Mouse (Mus musculus) liver, postnatal 0 days (tissue): Measurements from ENCODE around the gene Cd69. TPM values are rescaled to one million over a fixed set of nuclear protein-coding genes. Genes with fewer than 3 reads are reported as not detected.
A peak's percentile ranks its signal among the peaks of the same experiment; 100 is the strongest.

Source experiments
- ATAC-seq: fragments of 200-750 bp; cut with Nextera tagmentation; 2 replicates; pipeline ENCODE4 v1.8.0; 2017; ENCODE audit warnings: mild to moderate bottlenecking, moderate library complexity
- DNase-seq: peaks from one replicate; pipeline ENCODE4 v3.0.0-alpha.2; 2016
- H3K27ac ChIP-seq: fragments of 300-500 bp; sonication (generic); 2 replicates; pipeline ENCODE4 v1.5.1; 2014; ENCODE audit warnings: antibody characterized with exemption, moderate library complexity, mild to moderate bottlenecking, low read depth
- H3K27me3 ChIP-seq: fragments of 300-500 bp; sonication (generic); 2 replicates; pipeline ENCODE4 v1.6.1; 2014; ENCODE audit warnings: low read length, control low read depth, mixed read lengths; ENCODE audit not compliant: insufficient read depth
- H3K36me3 ChIP-seq: fragments of 300-500 bp; sonication (generic); replicated peaks from 2 replicates; pipeline ENCODE4 v1.6.1; 2014; ENCODE audit warnings: mild to moderate bottlenecking, control low read depth, low read length, moderate library complexity, mixed read lengths; ENCODE audit not compliant: insufficient read depth
- H3K4me1 ChIP-seq: fragments of 300-500 bp; sonication (generic); 2 replicates; pipeline ENCODE4 v1.6.1; 2014; ENCODE audit warnings: antibody characterized with exemption, mild to moderate bottlenecking, control low read depth; ENCODE audit not compliant: insufficient read depth
- H3K4me2 ChIP-seq: fragments of 300-500 bp; sonication (generic); 2 replicates; pipeline ENCODE4 v1.6.1; 2014; ENCODE audit warnings: low read depth, mild to moderate bottlenecking, low read length, moderate library complexity, mixed read lengths
- H3K4me3 ChIP-seq: fragments of 300-500 bp; sonication (generic); 2 replicates; pipeline ENCODE4 v1.5.1; 2014; ENCODE audit warnings: low read depth, low read length
- H3K9ac ChIP-seq: fragments of 300-500 bp; sonication (generic); replicated peaks from 2 replicates; pipeline ENCODE4 v1.6.1; 2014; ENCODE audit warnings: mild to moderate bottlenecking, moderate library complexity
- H3K9me3 ChIP-seq: fragments of 300-500 bp; sonication (generic); 2 replicates; pipeline ENCODE4 v1.6.1; 2016; ENCODE audit warnings: mild to moderate bottlenecking, control low read depth, low read length, mixed read lengths
- CTCF ChIP-seq: sonication (generic); IDR thresholded peaks from 2 replicates; pipeline ENCODE4 v1.5.1; 2016; ENCODE audit warnings: antibody characterized with exemption, low read depth
- EP300 ChIP-seq: IDR thresholded peaks from 2 replicates; pipeline ENCODE4 v1.6.1; 2016; ENCODE audit warnings: antibody characterized with exemption, low read depth, mild to moderate bottlenecking
- WGBS: fragments of 180-500 bp; shearing (Covaris S2); extraction: QIAGEN DNeasy Blood & Tissue Kit; methylation state at CpG from one replicate; pipeline ENCODE4 v1.1.7; 2014; ENCODE audit not compliant: insufficient replicate concordance; 5-methylcytosine and 5-hydroxymethylcytosine counted together
- polyA plus RNA-seq: library from polyadenylated mRNA; unstranded; fragments of >200 nt; fragmentation: Nextera tagmentation; extraction: Ambion mirVana; gene quantifications from 2 replicates; pipeline ENCODE4 v1.2.1, GENCODE M21; 2015

The Cd69 gene
- polyA plus RNA-seq, 1 experiment from 2014 or later = 1.5 TPM

DNA sequence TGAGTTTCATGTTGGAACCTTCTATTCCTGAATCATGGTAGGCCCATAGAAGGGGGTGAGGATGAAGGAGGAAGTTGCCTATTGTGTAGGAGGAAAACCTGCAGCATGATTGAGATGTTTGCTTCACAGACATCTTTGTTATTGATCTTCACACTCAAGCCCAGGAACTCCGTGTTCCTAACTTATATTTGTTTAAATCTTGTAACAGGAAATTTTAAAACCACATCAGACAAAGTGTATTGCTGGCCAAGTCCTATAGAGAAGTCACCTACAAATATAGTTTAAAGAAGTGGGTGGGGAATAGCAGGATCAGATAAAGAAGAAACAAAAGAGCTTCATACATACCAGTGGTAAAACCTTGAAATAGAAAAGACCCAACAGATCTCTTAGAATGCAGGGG, 28.9 kb upstream of the Cd69 start:
- H3K4me3 ChIP-seq = no peak overlapping the region
- H3K4me2 ChIP-seq = no peak overlapping the region
- no peak overlapping the region for H3K9ac ChIP-seq
- H3K27me3 ChIP-seq = no peaks in the 10 kb centered on the region
- ATAC-seq (no peak), DNase-seq (no peak)
- no peaks in the 10 kb centered on the region for H3K4me1 ChIP-seq
- no peaks in the 10 kb centered on the region for H3K36me3 ChIP-seq
- H3K27ac ChIP-seq = no peak overlapping the region
- 26% methylated on average over 1 of the region's 1 CpGs for WGBS
- TF ChIP-seq CTCF (no peak), EP300 (no peak)
- no peaks in the 10 kb centered on the region for H3K9me3 ChIP-seq

DNA sequence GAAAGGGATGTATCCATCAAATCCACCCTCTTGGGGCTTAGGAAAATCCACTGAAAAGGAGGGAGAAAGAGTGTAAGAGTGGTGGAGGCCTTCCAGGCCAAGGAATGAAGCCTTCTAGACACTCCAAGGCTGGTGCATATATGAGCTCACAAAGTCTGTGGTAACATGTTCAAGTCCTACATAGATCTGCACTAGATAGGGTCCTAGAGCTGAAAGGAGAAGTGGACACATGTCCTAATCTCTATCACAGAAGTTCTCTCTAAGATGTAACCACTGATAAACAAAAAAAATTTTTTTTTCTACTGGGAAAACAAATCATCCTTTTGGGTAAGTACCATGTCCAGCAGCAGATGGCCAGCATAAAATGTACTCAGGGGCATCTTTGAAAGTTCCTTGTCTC, 13.5 kb upstream of the Cd69 start:
- Histone ChIP-seq H3K27ac (no peak overlapping the region), H3K4me3 (no peak overlapping the region), H3K4me2 (no peak overlapping the region), H3K36me3 (no peaks in the 10 kb centered on the region), H3K9me3 (no peaks in the 10 kb centered on the region), H3K9ac (no peak overlapping the region), H3K4me1 (no peaks in the 10 kb centered on the region), H3K27me3 (no peaks in the 10 kb centered on the region)
- no peak for DNase-seq
- no peak for ATAC-seq
- TF ChIP-seq CTCF (no peak), EP300 (no peak)

DNA sequence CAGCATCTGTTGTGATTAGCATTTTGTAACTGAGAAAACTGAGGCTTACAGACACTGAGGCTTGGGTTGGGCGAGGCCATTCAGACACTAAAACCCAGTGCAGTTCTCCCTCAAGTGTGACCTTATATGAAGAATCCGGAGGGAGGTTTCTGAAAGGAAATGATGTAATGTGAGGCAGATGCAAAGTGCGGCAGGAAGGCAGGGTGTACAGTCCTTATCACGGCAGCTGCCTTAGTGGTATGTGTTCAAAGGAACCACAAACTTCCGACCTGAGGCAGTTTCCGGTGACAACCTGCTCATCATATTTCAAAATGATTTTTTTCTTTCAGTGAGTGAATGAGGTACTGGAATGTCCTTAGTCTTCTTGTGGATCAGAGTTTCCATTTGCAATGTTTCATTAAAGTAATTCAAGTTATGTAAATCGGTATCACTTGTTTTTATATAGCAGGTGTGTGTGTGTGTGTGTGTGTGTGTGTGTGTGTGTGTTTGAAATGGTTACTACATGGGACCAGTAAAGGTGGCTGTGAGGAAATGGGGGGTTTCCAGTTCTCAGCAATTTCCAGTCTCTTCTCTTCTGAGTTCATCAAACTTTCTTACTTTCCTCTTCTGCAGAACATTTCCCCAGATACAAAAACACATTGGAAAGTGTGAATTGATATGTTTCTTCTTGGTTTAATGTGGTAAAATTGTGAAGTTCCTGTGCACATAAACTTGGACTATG, 9.3 kb upstream of the Cd69 start:
- Histone ChIP-seq H3K9me3 (no peaks in the 10 kb centered on the region), H3K9ac (no peak overlapping the region), H3K27ac (no peak overlapping the region), H3K4me3 (no peak overlapping the region), H3K4me2 (no peak overlapping the region), H3K27me3 (no peaks in the 10 kb centered on the region), H3K4me1 (no peaks in the 10 kb centered on the region), H3K36me3 (no peaks in the 10 kb centered on the region)
- ATAC-seq (peak; percentile 80), DNase-seq (peak; percentile 32)
- TF ChIP-seq EP300 (no peak), CTCF (no peak)
- WGBS = 39% methylated on average over 7 of the region's 7 CpGs

DNA sequence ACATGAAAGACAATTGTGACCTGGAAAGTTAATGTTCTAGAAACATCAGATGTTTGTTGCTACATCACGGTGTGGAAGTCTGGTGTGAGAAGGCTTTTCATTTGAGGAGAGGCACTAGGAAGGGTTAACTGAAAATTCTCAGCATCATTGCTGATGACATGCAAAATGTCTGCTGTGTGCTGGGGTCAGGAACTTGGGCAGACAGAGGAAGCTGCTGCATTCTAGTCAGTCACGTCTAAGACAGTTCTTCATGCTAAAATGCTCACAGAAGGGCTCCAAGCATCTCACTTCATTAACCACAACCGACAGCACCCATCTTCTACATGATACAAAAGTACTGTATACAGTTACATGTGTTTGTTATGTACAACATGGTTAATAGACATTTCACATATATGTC, 8.0 kb upstream of the Cd69 start:
- 44% methylated on average over 3 of the region's 3 CpGs for WGBS
- no peak overlapping the region for H3K4me3 ChIP-seq
- ATAC-seq (no peak), DNase-seq (no peak)
- H3K36me3 ChIP-seq = no peaks in the 10 kb centered on the region
- H3K4me1 ChIP-seq = no peaks in the 10 kb centered on the region
- no peak overlapping the region for H3K4me2 ChIP-seq
- no peaks in the 10 kb centered on the region for H3K9me3 ChIP-seq
- no peak overlapping the region for H3K27ac ChIP-seq
- no peaks in the 10 kb centered on the region for H3K27me3 ChIP-seq
- TF ChIP-seq EP300 (no peak), CTCF (no peak)
- H3K9ac ChIP-seq = no peak overlapping the region

- ATAC-seq = no peak
- no peak for TF ChIP-seq EP300
- no peak for TF ChIP-seq CTCF
Measured at GRCm38 (mm10) chr6:129276483-129276882, 1.2 kb upstream of the Cd69 start.

DNA sequence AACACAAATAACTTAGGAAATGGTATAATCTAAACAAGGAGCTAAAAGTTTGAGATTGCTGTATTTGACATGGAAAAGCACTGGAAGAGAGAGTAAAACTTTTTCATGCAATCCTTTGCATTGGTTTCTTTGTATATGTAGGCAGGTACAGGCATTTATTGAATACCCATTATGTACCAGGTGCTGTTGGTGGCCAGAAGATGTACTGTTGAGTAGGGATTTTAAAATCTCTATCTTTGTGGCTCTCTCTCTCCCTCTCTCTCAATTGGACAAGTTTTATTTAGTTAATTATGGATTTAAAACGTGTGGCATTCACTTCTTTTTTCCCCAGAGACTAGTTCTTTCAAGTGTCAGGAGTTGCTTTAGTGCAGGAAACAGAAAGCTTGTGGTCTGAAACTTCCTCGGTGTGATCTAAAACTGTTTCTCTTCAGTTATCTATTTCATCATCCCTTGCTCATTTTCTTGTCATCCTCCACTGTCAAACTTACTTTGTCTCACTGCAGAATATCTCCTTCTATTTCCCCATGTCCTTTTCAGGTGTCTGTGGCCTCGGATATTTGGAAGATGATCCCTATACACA, 478 bp upstream of the Cd69 start:
- Histone ChIP-seq H3K27ac (no peak overlapping the region), H3K36me3 (no peaks in the 10 kb centered on the region), H3K4me2 (peak overlapping the region; percentile 47; the same call in 1 of the 2 replicates), H3K27me3 (no peaks in the 10 kb centered on the region), H3K4me1 (no peaks in the 10 kb centered on the region), H3K4me3 (no peak overlapping the region), H3K9ac (no peak overlapping the region), H3K9me3 (no peaks in the 10 kb centered on the region)
- no peak for TF ChIP-seq CTCF
- ATAC-seq = no peak
- WGBS = 23% methylated on average over 3 of the region's 3 CpGs
- no peak for DNase-seq

More at GRCm38 (mm10) chr6:129276483-129276882, 1.2 kb upstream of the Cd69 start:
- no peak overlapping the region for H3K27ac ChIP-seq
- no peak overlapping the region for H3K4me2 ChIP-seq
- no peak for DNase-seq
- 79% methylated on average over 2 of the region's 2 CpGs for WGBS
- H3K27me3 ChIP-seq = no peaks in the 10 kb centered on the region
- no peaks in the 10 kb centered on the region for H3K36me3 ChIP-seq
- no peak overlapping the region for H3K9ac ChIP-seq
- no peak overlapping the region for H3K4me3 ChIP-seq
- no peaks in the 10 kb centered on the region for H3K9me3 ChIP-seq
- H3K4me1 ChIP-seq = no peaks in the 10 kb centered on the region
